Mouse (Mus musculus) limb, embryonic 14.5 days (tissue): ENCODE measurements around the gene Olfr1239. TPM values are rescaled to one million over a fixed set of nuclear protein-coding genes. Genes with fewer than 3 reads are reported as not detected.

Experiments used
- ATAC-seq: fragments of 200-750 bp; cut with Nextera tagmentation; 2 replicates; pipeline ENCODE4 v1.8.0; 2017; ENCODE audit warnings: low read depth, moderate number of reproducible peaks, moderate TSS enrichment; ENCODE audit not compliant: low FRiP score
- DNase-seq: peaks from one replicate; pipeline ENCODE4 v3.0.0-alpha.2; 2015; ENCODE audit warnings: low spot score
- H3K27ac ChIP-seq: fragments of 300-500 bp; sonication (generic); replicated peaks from 2 replicates; pipeline ENCODE4 v1.5.1; 2014; ENCODE audit warnings: low read depth, mild to moderate bottlenecking, low read length, moderate library complexity, mixed read lengths
- H3K27me3 ChIP-seq: fragments of 300-500 bp; sonication (generic); 2 replicates; pipeline ENCODE4 v1.6.1; 2014; ENCODE audit warnings: low read length, mixed read lengths; ENCODE audit not compliant: control insufficient read depth, insufficient read depth
- H3K36me3 ChIP-seq: fragments of 300-500 bp; sonication (generic); 2 replicates; pipeline ENCODE4 v1.6.1; 2014; ENCODE audit warnings: mild to moderate bottlenecking, low read length, moderate library complexity, mixed read lengths; ENCODE audit not compliant: control insufficient read depth, insufficient read depth
- H3K4me1 ChIP-seq: fragments of 300-500 bp; sonication (generic); 2 replicates; pipeline ENCODE4 v1.6.1; 2014; ENCODE audit warnings: antibody characterized with exemption, low read length, mixed read lengths; ENCODE audit not compliant: control insufficient read depth, insufficient read depth
- H3K4me2 ChIP-seq: fragments of 300-500 bp; sonication (generic); replicated peaks from 2 replicates; pipeline ENCODE4 v1.6.1; 2014; ENCODE audit warnings: low read depth, mild to moderate bottlenecking, low read length, moderate library complexity; ENCODE audit not compliant: severe bottlenecking
- H3K4me3 ChIP-seq: fragments of 300-500 bp; sonication (generic); replicated peaks from 2 replicates; pipeline ENCODE4 v1.5.1; 2014; ENCODE audit warnings: low read length
- H3K9ac ChIP-seq: fragments of 300-500 bp; sonication (generic); 2 replicates; pipeline ENCODE4 v1.6.1; 2014; ENCODE audit warnings: mild to moderate bottlenecking, low read depth, low read length, moderate library complexity; ENCODE audit not compliant: severe bottlenecking
- H3K9me3 ChIP-seq: fragments of 300-500 bp; sonication (generic); 2 replicates; pipeline ENCODE4 v1.6.1; 2016; ENCODE audit warnings: low read length; ENCODE audit not compliant: control insufficient read depth
- POLR2A ChIP-seq: fragments of 200-500 bp; IDR thresholded peaks from 2 replicates; pipeline ENCODE4 v1.8.0; 2012; ENCODE audit warnings: inconsistent platforms, mild to moderate bottlenecking, moderate library complexity, borderline replicate concordance; ENCODE audit not compliant: insufficient read depth, insufficient read length; ENCODE audit errors: extremely low read depth
- WGBS: fragments of 180-500 bp; shearing (Covaris S2); extraction: QIAGEN DNeasy Blood & Tissue Kit; methylation state at CpG from one replicate; pipeline ENCODE4 v1.1.7; 2014; 5-methylcytosine and 5-hydroxymethylcytosine counted together
- polyA plus RNA-seq, 2 experiments: library from polyadenylated mRNA; depleted of rRNA in 1 of 2; stranded (reverse) in 1 of 2; unstranded in 1 of 2; fragments of >200 nt; fragmentation: Nextera tagmentation in 1 of 2; extraction: Ambion mirVana in 1 of 2; gene quantifications; 2 replicates each; pipeline versions ENCODE4 v1.2.1 to v1.2.3; 2012 to 2014

The Olfr1239 gene
- not detected in 2 replicates for polyA plus RNA-seq (2012; rRNA removed)
- polyA plus RNA-seq (2014; fragmentation: Nextera tagmentation; extraction: Ambion mirVana) = not detected in 2 replicates

DNA sequence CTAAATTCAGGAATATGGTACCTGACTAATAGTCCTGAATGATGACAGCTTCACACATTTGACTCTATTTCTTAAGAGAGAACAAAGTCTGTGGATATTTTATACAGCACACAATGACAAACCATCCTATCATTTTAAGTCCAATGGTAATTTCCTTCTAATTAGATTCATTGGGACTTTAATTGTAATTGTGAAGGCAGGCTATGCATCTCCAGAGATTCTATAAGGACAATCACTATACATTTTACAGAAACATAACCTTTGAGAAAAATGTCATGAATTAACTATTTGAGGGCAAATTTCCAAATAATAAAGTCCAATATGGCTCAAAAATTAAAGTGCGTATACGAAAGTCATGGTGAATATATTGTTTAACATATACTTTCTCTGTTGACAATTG is at the start of gene Olfr1239:
Olfr1239 (minus strand) TSS at position 101 of the 400 bp plus-strand sequence.
- no peak for ATAC-seq
- no peak for DNase-seq
- Histone ChIP-seq H3K27ac (no peak within 1 kb of the TSS), H3K9ac (no peak within 1 kb of the TSS), H3K4me2 (no peak within 1 kb of the TSS), H3K4me3 (no peak within 1 kb of the TSS), H3K4me1 (no peaks in the 10 kb centered on the region), H3K9me3 (no peaks in the 10 kb centered on the region), H3K27me3 (no peaks in the 10 kb centered on the region), H3K36me3 (no peaks in the 10 kb centered on the region)
- 86% methylated on average over 2 of the region's 2 CpGs for WGBS
- no peak for TF ChIP-seq POLR2A

- DNase-seq (no peak), ATAC-seq (no peak)
- no peak within 1 kb of the TSS for H3K4me3 ChIP-seq
- WGBS = 83% methylated on average over 3 of the region's 3 CpGs
- H3K27me3 ChIP-seq = no peaks in the 10 kb centered on the region
- no peak for TF ChIP-seq POLR2A
- H3K36me3 ChIP-seq = no peaks in the 10 kb centered on the region
- no peaks in the 10 kb centered on the region for H3K9me3 ChIP-seq
- no peaks in the 10 kb centered on the region for H3K4me1 ChIP-seq
- H3K4me2 ChIP-seq = no peak within 1 kb of the TSS
- no peak within 1 kb of the TSS for H3K27ac ChIP-seq
- H3K9ac ChIP-seq = no peak within 1 kb of the TSS
Observed at GRCm38 (mm10) chr2:89442900-89443299, 22.7 kb upstream of the Olfr1239 start, which contains the start of gene Olfr1240. Gene Olfr1240, minus strand, starts transcription at chr2:89443000.

DNA sequence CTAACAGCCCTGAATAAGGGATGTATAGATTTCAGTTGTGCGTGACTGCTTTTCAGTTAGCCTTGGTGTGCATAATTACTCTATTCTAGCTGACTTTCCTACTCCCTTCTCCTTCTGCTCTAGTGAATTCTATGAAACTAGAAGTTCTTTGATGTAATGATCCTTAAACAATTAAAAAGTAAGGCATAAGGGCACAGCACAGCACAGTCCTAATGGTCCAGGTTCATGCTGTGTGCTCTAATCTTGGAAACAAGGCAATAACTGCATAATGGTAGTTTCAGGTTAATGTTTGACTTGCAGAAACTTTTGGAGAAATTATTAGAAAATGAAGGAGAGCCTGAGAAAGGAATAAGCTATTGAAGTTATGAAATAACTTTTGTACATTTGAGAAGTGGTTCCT is 5.7 kb downstream of the Olfr1239 start:
- Histone ChIP-seq H3K4me1 (no peaks in the 10 kb centered on the region), H3K4me2 (no peak overlapping the region), H3K9ac (no peak overlapping the region), H3K36me3 (no peaks in the 10 kb centered on the region), H3K27me3 (no peaks in the 10 kb centered on the region), H3K27ac (no peak overlapping the region), H3K9me3 (no peaks in the 10 kb centered on the region), H3K4me3 (no peak overlapping the region)
- no peak for DNase-seq
- no peak for ATAC-seq
- 91% methylated on average over 1 of the region's 1 CpGs for WGBS
- no peak for TF ChIP-seq POLR2A

DNA sequence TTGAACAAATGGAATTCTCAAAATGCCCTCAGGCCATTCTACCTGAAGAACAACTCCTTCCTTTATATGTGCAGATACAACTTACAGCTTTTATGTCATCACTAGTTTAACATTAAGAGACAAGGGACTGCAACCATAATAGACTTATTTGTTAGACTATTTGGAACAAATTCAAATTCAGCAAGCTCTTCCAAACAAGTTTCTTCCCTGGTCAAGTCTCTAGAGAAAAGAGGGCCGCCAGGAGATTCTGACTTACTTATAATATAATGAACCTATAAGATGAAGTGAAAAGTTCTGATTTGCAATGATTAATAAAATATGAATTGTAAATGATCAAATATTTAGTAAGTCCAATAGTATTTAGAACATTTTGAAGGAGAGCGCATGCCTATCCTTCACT is 10.6 kb downstream of the Olfr1239 start, which contains the start of gene Olfr1238:
Olfr1238 (minus strand) TSS at position 101 of the 400 bp plus-strand sequence.
- no peak for ATAC-seq
- 92% methylated on average over 2 of the region's 2 CpGs for WGBS

DNA sequence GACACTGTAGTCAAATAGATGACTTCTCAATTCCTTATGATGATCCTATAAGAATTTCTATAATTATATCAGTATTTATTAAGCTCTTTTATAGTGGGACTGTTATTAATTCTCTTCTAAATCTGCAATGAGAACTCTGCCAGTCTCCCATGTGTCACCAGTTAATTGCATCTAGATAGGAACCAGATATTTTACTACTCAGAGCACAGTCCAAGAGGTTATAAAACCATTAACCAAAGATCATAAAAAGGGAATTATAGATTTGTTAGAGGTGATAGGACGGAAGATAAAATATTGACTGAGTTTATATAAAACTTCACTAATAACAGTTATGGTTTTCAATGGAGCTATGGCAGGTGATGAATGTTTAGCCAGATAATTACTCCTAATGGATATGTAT is 19.3 kb downstream of the Olfr1239 start:
- ATAC-seq (no peak), DNase-seq (no peak)
- 65% methylated on average over 1 of the region's 1 CpGs for WGBS
- Histone ChIP-seq H3K4me3 (no peak overlapping the region), H3K4me2 (no peak overlapping the region), H3K9me3 (no peaks in the 10 kb centered on the region), H3K27ac (no peak overlapping the region), H3K36me3 (no peaks in the 10 kb centered on the region), H3K4me1 (no peaks in the 10 kb centered on the region), H3K9ac (no peak overlapping the region), H3K27me3 (no peaks in the 10 kb centered on the region)
- no peak for TF ChIP-seq POLR2A

More for the DNA sequence above, 10.6 kb downstream of the Olfr1239 start, which contains the start of gene Olfr1238:
- no peak for DNase-seq
- no peaks in the 10 kb centered on the region for H3K4me1 ChIP-seq
- no peak within 1 kb of the TSS for H3K4me2 ChIP-seq
- H3K4me3 ChIP-seq = no peak within 1 kb of the TSS
- H3K9ac ChIP-seq = no peak within 1 kb of the TSS
- no peaks in the 10 kb centered on the region for H3K36me3 ChIP-seq
- H3K27ac ChIP-seq = no peak within 1 kb of the TSS
- H3K27me3 ChIP-seq = no peaks in the 10 kb centered on the region
- no peaks in the 10 kb centered on the region for H3K9me3 ChIP-seq
- TF ChIP-seq POLR2A = no peak

Other genes starting within 250 kb of the Olfr1239 start
- gene Olfr1225, start 245.7 kb downstream of the Olfr1239 start, polyA plus RNA-seq (2012; rRNA removed) = not detected in 2 replicates
- gene Olfr1225, start 245.7 kb downstream of the Olfr1239 start, polyA plus RNA-seq (2014; fragmentation: Nextera tagmentation; extraction: Ambion mirVana) = not detected in 2 replicates
- gene Olfr1226, start 220.4 kb downstream of the Olfr1239 start, polyA plus RNA-seq (2012; rRNA removed) = not detected in 2 replicates
- gene Olfr1226, start 220.4 kb downstream of the Olfr1239 start, polyA plus RNA-seq (2014; fragmentation: Nextera tagmentation; extraction: Ambion mirVana) = not detected in 2 replicates
- not detected in 2 replicates for gene Olfr1228, start 166.3 kb downstream of the Olfr1239 start, polyA plus RNA-seq (2012; rRNA removed)
- not detected in 2 replicates for gene Olfr1228, start 166.3 kb downstream of the Olfr1239 start, polyA plus RNA-seq (2014; fragmentation: Nextera tagmentation; extraction: Ambion mirVana)
- gene Olfr1229, start 132.4 kb downstream of the Olfr1239 start, polyA plus RNA-seq (2012; rRNA removed) = not detected in 2 replicates
- gene Olfr1229, start 132.4 kb downstream of the Olfr1239 start, polyA plus RNA-seq (2014; fragmentation: Nextera tagmentation; extraction: Ambion mirVana) = not detected in 2 replicates
- not detected in 2 replicates for gene Olfr1230, start 123.1 kb downstream of the Olfr1239 start, polyA plus RNA-seq (2012; rRNA removed)
- not detected in 2 replicates for gene Olfr1230, start 123.1 kb downstream of the Olfr1239 start, polyA plus RNA-seq (2014; fragmentation: Nextera tagmentation; extraction: Ambion mirVana)
- gene Olfr1231, start 113.3 kb downstream of the Olfr1239 start, polyA plus RNA-seq (2012; rRNA removed) = not detected in 2 replicates
- not detected in 2 replicates for gene Olfr1231, start 113.3 kb downstream of the Olfr1239 start, polyA plus RNA-seq (2014; fragmentation: Nextera tagmentation; extraction: Ambion mirVana)
- gene Olfr1232, start 90.7 kb downstream of the Olfr1239 start, polyA plus RNA-seq (2012; rRNA removed) = not detected in 2 replicates
- gene Olfr1232, start 90.7 kb downstream of the Olfr1239 start, polyA plus RNA-seq (2014; fragmentation: Nextera tagmentation; extraction: Ambion mirVana) = not detected in 2 replicates
- not detected in 2 replicates for gene Olfr1233, start 78.0 kb downstream of the Olfr1239 start, polyA plus RNA-seq (2012; rRNA removed)
- gene Olfr1233, start 78.0 kb downstream of the Olfr1239 start, polyA plus RNA-seq (2014; fragmentation: Nextera tagmentation; extraction: Ambion mirVana) = not detected in 2 replicates
- not detected in 2 replicates for gene Olfr1234, start 55.5 kb downstream of the Olfr1239 start, polyA plus RNA-seq (2012; rRNA removed)
- gene Olfr1234, start 55.5 kb downstream of the Olfr1239 start, polyA plus RNA-seq (2014; fragmentation: Nextera tagmentation; extraction: Ambion mirVana) = not detected in 2 replicates
- gene Olfr1238, start 10.7 kb downstream of the Olfr1239 start, polyA plus RNA-seq (2012; rRNA removed) = not detected in 2 replicates
- not detected in 2 replicates for gene Olfr1238, start 10.7 kb downstream of the Olfr1239 start, polyA plus RNA-seq (2014; fragmentation: Nextera tagmentation; extraction: Ambion mirVana)
- not detected in 2 replicates for gene Olfr1240, start 22.6 kb upstream of the Olfr1239 start, polyA plus RNA-seq (2012; rRNA removed)
- not detected in 2 replicates for gene Olfr1240, start 22.6 kb upstream of the Olfr1239 start, polyA plus RNA-seq (2014; fragmentation: Nextera tagmentation; extraction: Ambion mirVana)
- not detected in 2 replicates for gene Olfr1241, start 66.7 kb upstream of the Olfr1239 start, polyA plus RNA-seq (2012; rRNA removed)
- not detected in 2 replicates for gene Olfr1241, start 66.7 kb upstream of the Olfr1239 start, polyA plus RNA-seq (2014; fragmentation: Nextera tagmentation; extraction: Ambion mirVana)
- not detected in 2 replicates for gene Olfr1242, start 77.9 kb upstream of the Olfr1239 start, polyA plus RNA-seq (2012; rRNA removed)
- gene Olfr1242, start 77.9 kb upstream of the Olfr1239 start, polyA plus RNA-seq (2014; fragmentation: Nextera tagmentation; extraction: Ambion mirVana) = not detected in 2 replicates
- not detected in 2 replicates for gene Olfr1243, start 111.1 kb upstream of the Olfr1239 start, polyA plus RNA-seq (2012; rRNA removed)
- gene Olfr1243, start 111.1 kb upstream of the Olfr1239 start, polyA plus RNA-seq (2014; fragmentation: Nextera tagmentation; extraction: Ambion mirVana) = not detected in 2 replicates
- not detected in 2 replicates for gene Olfr1245, start 158.0 kb upstream of the Olfr1239 start, polyA plus RNA-seq (2012; rRNA removed)
- not detected in 2 replicates for gene Olfr1245, start 158.0 kb upstream of the Olfr1239 start, polyA plus RNA-seq (2014; fragmentation: Nextera tagmentation; extraction: Ambion mirVana)
- not detected in 2 replicates for gene Olfr1246, start 172.8 kb upstream of the Olfr1239 start, polyA plus RNA-seq (2012; rRNA removed)
- not detected in 2 replicates for gene Olfr1246, start 172.8 kb upstream of the Olfr1239 start, polyA plus RNA-seq (2014; fragmentation: Nextera tagmentation; extraction: Ambion mirVana)
- not detected in 2 replicates for gene Olfr1247, start 193.7 kb upstream of the Olfr1239 start, polyA plus RNA-seq (2012; rRNA removed)
- gene Olfr1247, start 193.7 kb upstream of the Olfr1239 start, polyA plus RNA-seq (2014; fragmentation: Nextera tagmentation; extraction: Ambion mirVana) = not detected in 2 replicates
- gene Olfr1248, start 197.8 kb upstream of the Olfr1239 start, polyA plus RNA-seq (2012; rRNA removed) = not detected in 2 replicates
- gene Olfr1248, start 197.8 kb upstream of the Olfr1239 start, polyA plus RNA-seq (2014; fragmentation: Nextera tagmentation; extraction: Ambion mirVana) = not detected in 2 replicates
- not detected in 2 replicates for gene Olfr1249, start 214.6 kb upstream of the Olfr1239 start, polyA plus RNA-seq (2012; rRNA removed)
- not detected in 2 replicates for gene Olfr1249, start 214.6 kb upstream of the Olfr1239 start, polyA plus RNA-seq (2014; fragmentation: Nextera tagmentation; extraction: Ambion mirVana)
- not detected in 2 replicates for gene Olfr1250, start 241.1 kb upstream of the Olfr1239 start, polyA plus RNA-seq (2012; rRNA removed)
- gene Olfr1250, start 241.1 kb upstream of the Olfr1239 start, polyA plus RNA-seq (2014; fragmentation: Nextera tagmentation; extraction: Ambion mirVana) = not detected in 2 replicates